Mouse (Mus musculus): ENCODE measurements at regions not wholly inside any gene's neighbourhood (a gene's known extent, or its start where the extent isn't known, plus 50 kb on each side); places are given as distances from the start of the nearest gene placed in this dataset.

- Histone ChIP-seq H3K9me3 (ENCODE audit: control insufficient read depth, insufficient read depth, low read depth, low read length) (no peaks in the 10 kb centered on the region), H3K9ac (ENCODE audit: insufficient read depth, low read depth, low read length, poor library complexity, severe bottlenecking) (no peak overlapping the region), H3K4me1 (ENCODE audit: control insufficient read depth in 2 of 2, insufficient read depth in 2 of 2, low read length in 2 of 2, poor library complexity in 1 of 2) (no peaks in the 10 kb centered on the region), H3K4me3 (ENCODE audit: insufficient read depth in 1 of 2, low read depth in 1 of 2, low read length in 2 of 2, poor library complexity in 1 of 2, severe bottlenecking in 1 of 2) (no peak overlapping the region), H3K36me3 (ENCODE audit: control insufficient read depth, insufficient read depth, low read length, poor library complexity, severe bottlenecking) (no peaks in the 10 kb centered on the region), H3K27ac (ENCODE audit: insufficient read depth, low read depth, low read length, poor library complexity, severe bottlenecking) (no peak overlapping the region)
- in situ Hi-C loops (cut with MboI; ENCODE audit: low sequenced_read_pairs in 2 of 2, unreplicated experiment in 2 of 2) = no loop called here
- TF ChIP-seq HCFC1 (IDR thresholded peaks at IDR 0.05; ENCODE audit: borderline replicate concordance, insufficient read depth, low read length) (no peak), CHD2 (IDR thresholded peaks at IDR 0.05; ENCODE audit: low read depth, low read length) (no peak), MAFK (IDR thresholded peaks at IDR 0.05; ENCODE audit: insufficient read depth, low read depth, low read length) (no peak)
- no peak for DNase-seq (ENCODE audit: low read depth, low spot score)
Measured at GRCm38 (mm10) chr4:56113701-56114196, 581.5 kb upstream of the Klf4 start.

DNA sequence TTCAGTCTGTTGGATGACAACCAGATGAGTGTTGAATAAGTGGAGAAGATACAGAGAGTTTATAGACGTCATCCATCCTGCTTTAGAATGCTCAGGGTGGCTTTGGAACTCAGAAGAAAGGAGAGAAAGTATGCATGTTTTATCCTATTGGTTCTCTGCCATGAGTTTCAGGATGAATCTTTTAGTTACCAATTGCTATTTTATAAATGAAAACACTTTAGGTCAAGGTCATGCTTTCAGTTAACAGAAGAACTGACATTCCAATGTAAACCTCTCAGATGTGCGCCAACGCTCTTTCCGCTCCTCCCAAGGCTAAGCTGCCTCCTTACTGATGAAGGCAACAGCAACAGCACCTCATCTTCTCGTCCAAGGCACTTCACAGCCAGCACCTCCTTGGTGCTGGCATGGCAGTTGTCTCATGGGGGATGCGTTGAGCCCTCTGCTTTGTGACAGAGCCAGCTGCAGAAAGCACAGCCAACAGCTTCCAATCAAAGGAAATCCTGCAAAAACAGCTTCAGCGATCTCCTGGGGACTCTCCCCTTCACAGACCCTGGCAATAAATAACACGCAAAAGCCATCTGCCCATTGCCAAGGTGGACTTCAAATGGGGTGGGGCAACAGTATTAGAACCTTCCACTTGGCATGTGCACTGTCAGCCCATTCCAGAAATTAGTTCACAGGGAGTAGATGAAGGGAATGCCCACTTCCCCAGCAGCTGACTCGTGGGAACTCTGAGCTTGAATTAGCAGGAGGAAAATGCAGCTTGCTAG is 580.9 kb upstream of the Klf4 start:
- in situ Hi-C loops (cut with MboI; ENCODE audit: low sequenced_read_pairs in 2 of 2, unreplicated experiment in 2 of 2) = no loop called here
- no peak overlapping the region for H3K4me3 ChIP-seq (ENCODE audit: insufficient read depth in 1 of 2, low read depth in 1 of 2, low read length in 2 of 2, poor library complexity in 1 of 2, severe bottlenecking in 1 of 2)

DNA sequence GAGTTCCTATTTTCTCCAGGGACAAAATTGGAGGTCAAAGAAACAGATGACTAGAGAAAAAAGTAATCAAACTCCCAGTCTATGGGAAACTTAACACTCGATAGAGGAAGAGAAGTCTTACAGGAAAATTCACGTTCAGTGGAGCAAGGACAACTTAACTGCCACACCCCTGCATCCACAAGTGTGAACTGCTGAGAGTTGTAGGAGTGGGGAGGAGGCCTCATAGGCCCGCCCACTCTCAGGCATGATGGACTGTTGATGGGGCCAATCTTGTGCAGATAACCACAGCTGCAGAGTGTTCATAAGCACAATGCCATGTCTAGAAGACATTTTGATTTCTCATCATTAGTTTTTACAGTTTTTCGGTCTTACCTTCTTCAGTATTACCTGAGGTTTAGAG is 574.7 kb upstream of the Klf4 start:
- TF ChIP-seq CHD2 (IDR thresholded peaks at IDR 0.05; ENCODE audit: low read depth, low read length) = no peak
- TF ChIP-seq MAFK (IDR thresholded peaks at IDR 0.05; ENCODE audit: insufficient read depth, low read depth, low read length) = no peak
- no peak for TF ChIP-seq HCFC1 (IDR thresholded peaks at IDR 0.05; ENCODE audit: borderline replicate concordance, insufficient read depth, low read length)
- TF ChIP-seq ZNF384 (IDR thresholded peaks at IDR 0.05; ENCODE audit: low read depth, low read length) = no peak
- no peak for TF ChIP-seq ZC3H11A (IDR thresholded peaks at IDR 0.05; ENCODE audit: borderline replicate concordance, low read depth, low read length)
- Histone ChIP-seq H3K27ac (ENCODE audit: insufficient read depth, low read depth, low read length, poor library complexity, severe bottlenecking) (no peak overlapping the region), H3K4me3 (ENCODE audit: insufficient read depth in 1 of 2, low read depth in 1 of 2, low read length in 2 of 2, poor library complexity in 1 of 2, severe bottlenecking in 1 of 2) (no peak overlapping the region), H3K9ac (ENCODE audit: insufficient read depth, low read depth, low read length, poor library complexity, severe bottlenecking) (no peak overlapping the region), H3K9me3 (ENCODE audit: control insufficient read depth, insufficient read depth, low read depth, low read length) (no peaks in the 10 kb centered on the region), H3K36me3 (ENCODE audit: control insufficient read depth, insufficient read depth, low read length, poor library complexity, severe bottlenecking) (no peaks in the 10 kb centered on the region), H3K4me1 (ENCODE audit: control insufficient read depth in 2 of 2, insufficient read depth in 2 of 2, low read length in 2 of 2, poor library complexity in 1 of 2) (no peaks in the 10 kb centered on the region)
- in situ Hi-C loops (cut with MboI; ENCODE audit: low sequenced_read_pairs in 2 of 2, unreplicated experiment in 2 of 2) = no loop called here
- no peak for DNase-seq (ENCODE audit: low read depth, low spot score)

More for the DNA sequence above, 580.9 kb upstream of the Klf4 start:
- Histone ChIP-seq H3K9ac (ENCODE audit: insufficient read depth, low read depth, low read length, poor library complexity, severe bottlenecking) (no peak overlapping the region), H3K4me1 (ENCODE audit: control insufficient read depth in 2 of 2, insufficient read depth in 2 of 2, low read length in 2 of 2, poor library complexity in 1 of 2) (no peaks in the 10 kb centered on the region), H3K27ac (ENCODE audit: insufficient read depth, low read depth, low read length, poor library complexity, severe bottlenecking) (no peak overlapping the region), H3K36me3 (ENCODE audit: control insufficient read depth, insufficient read depth, low read length, poor library complexity, severe bottlenecking) (no peaks in the 10 kb centered on the region), H3K9me3 (ENCODE audit: control insufficient read depth, insufficient read depth, low read depth, low read length) (no peaks in the 10 kb centered on the region)
- TF ChIP-seq MAFK (IDR thresholded peaks at IDR 0.05; ENCODE audit: insufficient read depth, low read depth, low read length) (no peak), ZC3H11A (IDR thresholded peaks at IDR 0.05; ENCODE audit: borderline replicate concordance, low read depth, low read length) (no peak), ZNF384 (IDR thresholded peaks at IDR 0.05; ENCODE audit: low read depth, low read length) (no peak), CHD2 (IDR thresholded peaks at IDR 0.05; ENCODE audit: low read depth, low read length) (no peak)
- no peak for DNase-seq (ENCODE audit: low read depth, low spot score)

- no peak for DNase-seq (ENCODE audit: low read depth, low spot score)
- in situ Hi-C loops (cut with MboI; ENCODE audit: low sequenced_read_pairs in 2 of 2, unreplicated experiment in 2 of 2) = no loop called here
- Histone ChIP-seq H3K36me3 (ENCODE audit: control insufficient read depth, insufficient read depth, low read length, poor library complexity, severe bottlenecking) (no peaks in the 10 kb centered on the region), H3K9ac (ENCODE audit: insufficient read depth, low read depth, low read length, poor library complexity, severe bottlenecking) (no peak overlapping the region), H3K9me3 (ENCODE audit: control insufficient read depth, insufficient read depth, low read depth, low read length) (no peaks in the 10 kb centered on the region), H3K27ac (ENCODE audit: insufficient read depth, low read depth, low read length, poor library complexity, severe bottlenecking) (no peak overlapping the region), H3K4me3 (ENCODE audit: insufficient read depth in 1 of 2, low read depth in 1 of 2, low read length in 2 of 2, poor library complexity in 1 of 2, severe bottlenecking in 1 of 2) (no peak overlapping the region), H3K4me1 (ENCODE audit: control insufficient read depth in 2 of 2, insufficient read depth in 2 of 2, low read length in 2 of 2, poor library complexity in 1 of 2) (no peaks in the 10 kb centered on the region)
- no peak for TF ChIP-seq HCFC1 (IDR thresholded peaks at IDR 0.05; ENCODE audit: borderline replicate concordance, insufficient read depth, low read length)
- no peak for TF ChIP-seq MAFK (IDR thresholded peaks at IDR 0.05; ENCODE audit: insufficient read depth, low read depth, low read length)
- TF ChIP-seq ZC3H11A (IDR thresholded peaks at IDR 0.05; ENCODE audit: borderline replicate concordance, low read depth, low read length) = no peak
- no peak for TF ChIP-seq CHD2 (IDR thresholded peaks at IDR 0.05; ENCODE audit: low read depth, low read length)
- no peak for TF ChIP-seq ZNF384 (IDR thresholded peaks at IDR 0.05; ENCODE audit: low read depth, low read length)
Measured at GRCm38 (mm10) chr4:56102314-56102713, 570.0 kb upstream of the Klf4 start.
